Mouse (Mus musculus): ENCODE results near the gene Abt1.
A peak's percentile ranks its signal among the peaks of the same experiment; 100 is the strongest.

Gene Abt1

GRCm38 (mm10) chr13:23438521-23438920 lies 14.9 kb upstream of the Abt1 start:
- DNase-seq (ENCODE audit: low spot score), result peak; percentile 58

GRCm38 (mm10) chr13:23437908-23438307 lies 14.2 kb upstream of the Abt1 start:
- DNase-seq (ENCODE audit: low spot score), result peak; percentile 79

GRCm38 (mm10) chr13:23436861-23437822 lies 13.5 kb upstream of the Abt1 start:
- peak; percentile 48 for DNase-seq (ENCODE audit: low spot score)

- DNase-seq (ENCODE audit: low spot score), result peak; percentile 59
These were observed 12.6 kb upstream of the Abt1 start for GRCm38 (mm10) chr13:23436231-23436661.

GRCm38 (mm10) chr13:23435676-23436075 lies 12.0 kb upstream of the Abt1 start:
- no peak for DNase-seq (ENCODE audit: low spot score)

GRCm38 (mm10) chr13:23435241-23435640 lies 11.6 kb upstream of the Abt1 start:
- DNase-seq (ENCODE audit: low spot score), result no peak

GRCm38 (mm10) chr13:23434426-23434825 lies 10.8 kb upstream of the Abt1 start:
- DNase-seq (ENCODE audit: low spot score), result no peak

- DNase-seq (ENCODE audit: low spot score), result no peak
These were observed 10.1 kb upstream of the Abt1 start for GRCm38 (mm10) chr13:23433801-23434200.

GRCm38 (mm10) chr13:23433206-23433605 lies 9.5 kb upstream of the Abt1 start:
- no peak for DNase-seq (ENCODE audit: low spot score)

GRCm38 (mm10) chr13:23432562-23433201 lies 9.0 kb upstream of the Abt1 start:
- DNase-seq (ENCODE audit: low spot score), result peak; percentile 93

- DNase-seq (ENCODE audit: low spot score), result peak; percentile 86
These were observed 7.7 kb upstream of the Abt1 start for GRCm38 (mm10) chr13:23431351-23431771.

GRCm38 (mm10) chr13:23430734-23431133 lies 7.1 kb upstream of the Abt1 start:
- peak; percentile 79 for DNase-seq (ENCODE audit: low spot score)

GRCm38 (mm10) chr13:23429771-23430380 lies 6.2 kb upstream of the Abt1 start:
- no peak for DNase-seq (ENCODE audit: low spot score)

GRCm38 (mm10) chr13:23428166-23428993 lies 4.7 kb upstream of the Abt1 start:
- no peak for DNase-seq (ENCODE audit: low spot score)

GRCm38 (mm10) chr13:23427401-23427910 lies 3.8 kb upstream of the Abt1 start:
- DNase-seq (ENCODE audit: low spot score), result no peak

GRCm38 (mm10) chr13:23426922-23427321 lies 3.3 kb upstream of the Abt1 start:
- peak; percentile 51 for DNase-seq (ENCODE audit: low spot score)

- no peak for DNase-seq (ENCODE audit: low spot score)
These were observed 2.7 kb upstream of the Abt1 start for GRCm38 (mm10) chr13:23426335-23426734.

- peak; percentile 61 for DNase-seq (ENCODE audit: low spot score)
These were observed 1.8 kb upstream of the Abt1 start for GRCm38 (mm10) chr13:23425505-23425904.

- peak; percentile 94 for DNase-seq (ENCODE audit: low spot score)
These were observed 1.0 kb upstream of the Abt1 start for GRCm38 (mm10) chr13:23424494-23425325.

- no peak for DNase-seq (ENCODE audit: low spot score)
These were observed 350 bp upstream of the Abt1 start for GRCm38 (mm10) chr13:23424052-23424380.

GRCm38 (mm10) chr13:23422351-23422750 lies 1.3 kb downstream of the Abt1 start:
- no peak for DNase-seq (ENCODE audit: low spot score)
